Mouse (Mus musculus): ENCODE data around the gene Tulp2.
"Not testable (repeated sequence)": the region's sequence is repeated elsewhere in the genome, so short reads cannot be mapped to it uniquely, and the experiment has no call there.

Gene Tulp2

GRCm38 (mm10) chr7:45522957-45523676, 41.4 kb downstream of the Tulp2 start:
- DNase-seq: peak in 1 of 2 experiments; percentile 61

DNA sequence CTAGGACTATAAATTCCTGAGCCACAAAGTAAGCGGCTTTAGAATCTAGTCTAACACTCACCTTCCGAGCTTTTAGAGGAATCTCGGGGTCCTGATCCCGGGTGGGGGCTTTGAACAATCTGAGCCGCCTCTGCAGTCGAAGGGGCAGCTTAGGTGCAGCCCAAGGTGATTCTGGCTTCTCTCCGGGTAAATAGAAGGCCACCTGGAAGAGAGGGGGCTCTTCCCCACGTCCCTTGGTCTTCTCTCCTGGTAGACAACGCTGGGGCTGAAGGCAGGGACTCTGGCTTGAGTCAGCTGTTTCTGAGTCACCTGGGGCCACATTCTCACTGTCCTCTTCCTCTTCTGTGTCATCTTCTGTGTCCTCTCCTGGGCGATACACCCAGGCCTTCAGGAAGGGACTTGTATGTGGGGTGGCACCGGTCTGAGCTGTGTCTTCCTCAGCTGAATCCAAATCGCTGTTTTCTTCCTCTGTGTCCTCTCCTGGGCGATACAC, 42.0 kb downstream of the Tulp2 start:
- peak in 1 of 2 experiments; percentile 36 for DNase-seq

- peak; percentile 27 to 54 for DNase-seq
Measured at GRCm38 (mm10) chr7:45524841-45525621, 43.4 kb downstream of the Tulp2 start.

- DNase-seq: peak; percentile 95 to 96
Measured at GRCm38 (mm10) chr7:45525809-45526473, 44.3 kb downstream of the Tulp2 start, which contains the start of the genes Ppp1r15a and Plekha4. TSS of gene Ppp1r15a (minus strand) at chr7:45526268. TSS of gene Plekha4 (plus strand) at chr7:45526330.

GRCm38 (mm10) chr7:45526474-45527120, 44.9 kb downstream of the Tulp2 start:
- peak; percentile 39 to 41 for DNase-seq

GRCm38 (mm10) chr7:45527169-45527568, 45.5 kb downstream of the Tulp2 start:
- DNase-seq: not testable (repeated sequence)

- DNase-seq: no peak
Measured at GRCm38 (mm10) chr7:45529461-45529860, 47.8 kb downstream of the Tulp2 start.

DNA sequence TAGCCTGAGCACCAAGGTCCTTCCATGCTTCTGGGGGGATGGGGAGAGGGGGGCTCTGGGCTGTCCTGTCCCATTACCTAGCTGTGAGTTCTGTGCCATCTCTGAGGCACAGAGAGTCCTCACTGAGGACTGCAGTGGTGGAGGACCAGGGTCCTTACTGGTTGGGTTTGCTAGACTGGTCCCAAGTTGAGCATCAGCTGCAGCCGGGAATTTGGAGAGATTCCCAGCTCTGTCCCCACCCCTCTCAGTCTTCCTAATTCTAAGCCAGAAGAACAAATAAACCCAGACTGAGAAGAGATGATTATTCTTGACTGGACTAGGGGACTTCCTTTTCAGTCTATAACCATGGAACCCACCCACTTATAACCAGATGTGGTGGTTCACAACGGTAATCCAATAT, 49.0 kb downstream of the Tulp2 start:
- no peak for DNase-seq

GRCm38 (mm10) chr7:45535676-45536075, 54.0 kb downstream of the Tulp2 start:
- DNase-seq: no peak

- no peak for DNase-seq
Measured at GRCm38 (mm10) chr7:45537602-45538001, 55.9 kb downstream of the Tulp2 start.

DNA sequence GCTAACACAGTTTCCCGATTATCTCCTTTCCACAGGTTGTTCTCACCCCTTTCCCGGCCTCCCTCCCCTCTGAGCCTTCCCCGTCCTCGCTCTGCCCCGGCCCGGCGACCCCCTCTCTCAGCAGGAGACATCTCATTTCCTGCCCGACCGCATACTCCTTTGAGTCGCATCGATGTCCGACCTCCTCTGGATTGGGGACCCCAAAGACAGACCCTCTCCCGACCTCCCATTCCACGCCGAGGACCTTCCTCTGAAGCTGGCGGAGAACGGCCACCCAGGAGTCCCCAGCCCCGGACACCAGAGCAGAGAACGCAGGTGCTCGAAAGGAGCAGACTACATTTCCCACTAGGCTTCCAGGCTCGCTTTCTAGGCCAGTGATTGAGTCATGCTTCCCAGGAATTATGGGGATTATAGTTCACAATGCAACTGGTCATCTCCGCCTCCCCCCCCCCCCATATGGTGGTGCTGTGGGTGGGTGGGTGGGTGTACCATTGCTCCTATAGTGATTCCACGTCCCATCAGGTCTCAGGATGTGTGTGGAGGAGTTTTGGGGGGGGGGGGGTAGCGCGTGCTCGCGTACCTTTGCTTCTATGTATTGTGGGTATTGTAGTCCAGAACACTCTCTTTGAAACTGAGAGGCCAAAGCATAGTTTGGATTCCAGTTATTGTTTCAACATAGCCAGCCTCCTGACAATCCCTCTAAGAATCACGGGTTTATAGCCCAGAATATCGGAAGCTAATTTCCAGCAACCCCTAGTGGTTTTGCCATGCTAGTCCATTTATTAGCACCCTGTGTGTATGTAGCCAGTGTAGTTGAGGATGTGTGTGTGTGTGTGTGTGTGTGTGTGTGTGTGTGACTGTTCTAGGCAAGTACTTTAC, 56.7 kb downstream of the Tulp2 start:
- peak; percentile 63 to 75 for DNase-seq

GRCm38 (mm10) chr7:45539095-45539494, 57.4 kb downstream of the Tulp2 start:
- no peak for DNase-seq

GRCm38 (mm10) chr7:45540213-45540612, 58.5 kb downstream of the Tulp2 start:
- DNase-seq: peak; percentile 30 to 61

DNA sequence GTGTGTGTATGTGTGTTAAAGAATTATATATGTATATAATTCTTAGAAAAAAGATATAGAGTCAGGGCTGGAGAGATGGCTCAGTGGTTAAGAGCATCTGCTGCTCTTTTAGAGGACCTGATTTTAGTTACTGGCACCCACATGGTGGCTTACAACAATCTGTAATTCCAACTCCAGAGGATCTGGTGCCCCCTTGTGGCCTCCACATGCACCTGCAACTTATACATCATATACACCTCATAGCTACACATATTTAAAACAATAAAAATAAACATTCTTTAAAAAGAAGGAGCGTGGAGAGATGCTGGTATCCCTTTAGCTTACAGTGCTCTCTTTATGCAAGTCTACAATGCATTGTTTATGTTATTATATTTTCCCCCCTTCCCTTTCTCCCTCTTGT, 62.8 kb downstream of the Tulp2 start:
- DNase-seq: no peak

GRCm38 (mm10) chr7:45549641-45550436, 68.2 kb downstream of the Tulp2 start:
- no peak for DNase-seq

GRCm38 (mm10) chr7:45550821-45551511, 69.3 kb downstream of the Tulp2 start:
- DNase-seq: no peak

GRCm38 (mm10) chr7:45551512-45551883, 69.8 kb downstream of the Tulp2 start:
- DNase-seq: no peak

DNA sequence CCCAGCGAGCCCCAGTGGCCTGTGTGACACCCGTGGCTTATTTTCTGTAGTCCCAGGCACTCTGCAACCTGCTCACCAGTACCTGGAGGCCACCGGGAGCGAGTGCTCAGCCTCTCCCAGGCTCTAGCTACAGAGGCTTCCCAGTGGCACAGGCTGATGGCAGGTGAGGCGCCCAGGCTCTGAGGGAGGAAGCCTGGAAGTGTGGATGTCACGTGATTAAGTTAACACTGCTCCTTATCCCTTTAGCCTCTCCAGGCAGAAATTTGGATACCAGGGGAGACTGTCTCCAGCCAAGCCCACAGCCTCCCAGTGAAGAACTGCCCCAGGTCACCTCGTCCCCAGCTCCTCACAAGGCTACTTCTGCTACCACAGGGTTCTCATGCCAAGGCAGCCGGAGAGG, 71.8 kb downstream of the Tulp2 start:
- no peak for DNase-seq

- DNase-seq: no peak
Measured at GRCm38 (mm10) chr7:45553990-45554389, 72.3 kb downstream of the Tulp2 start.

- DNase-seq: peak in 1 of 2 experiments; percentile 53
Measured at GRCm38 (mm10) chr7:45554744-45555143, 73.1 kb downstream of the Tulp2 start, which contains the start of gene Hsd17b14. TSS of gene Hsd17b14 (plus strand) at chr7:45554893.
